Mouse (Mus musculus): ENCODE results near the gene Serpinb6a. TPM values are rescaled to one million over a fixed set of nuclear protein-coding genes. Genes with fewer than 3 reads are reported as not detected.

The Serpinb6a gene
- polyA plus RNA-seq, 1 experiment from 2014 or later, result 150 TPM

GRCm38 (mm10) chr13:33934743-33935142, 67.9 kb downstream of the Serpinb6a start:
- Histone ChIP-seq H3K27me3 (replicated peaks; ENCODE audit: control insufficient read depth, insufficient read depth, low read length) (no peaks in the 10 kb centered on the region), H3K9ac (ENCODE audit: low read depth, low read length) (peak overlapping the region; percentile 94)

GRCm38 (mm10) chr13:33930912-33931311, 71.7 kb downstream of the Serpinb6a start:
- Histone ChIP-seq H3K27me3 (replicated peaks; ENCODE audit: control insufficient read depth, insufficient read depth, low read length) (no peaks in the 10 kb centered on the region), H3K9ac (ENCODE audit: low read depth, low read length) (no peak overlapping the region), H3K27ac (ENCODE audit: low read length) (no peak overlapping the region), H3K4me2 (ENCODE audit: low read depth, low read length) (no peak overlapping the region), H3K4me3 (ENCODE audit: low read length) (no peak overlapping the region), H3K9me3 (ENCODE audit: control insufficient read depth, low read length) (no peaks in the 10 kb centered on the region), H3K4me1 (ENCODE audit: control insufficient read depth, insufficient read depth, low read length) (peaks cover 12% of the 10 kb centered on the region), H3K36me3 (ENCODE audit: control insufficient read depth, insufficient read depth, low read length) (peaks cover 7% of the 10 kb centered on the region)
- WGBS, result 77% methylated on average over 3 of the region's 3 CpGs
- ATAC-seq, result no peak

More at GRCm38 (mm10) chr13:33934743-33935142, 67.9 kb downstream of the Serpinb6a start:
- WGBS, result 45% methylated on average over 6 of the region's 6 CpGs
- Histone ChIP-seq H3K36me3 (ENCODE audit: control insufficient read depth, insufficient read depth, low read length) (peaks cover 5% of the 10 kb centered on the region), H3K4me1 (ENCODE audit: control insufficient read depth, insufficient read depth, low read length) (peaks cover 21% of the 10 kb centered on the region), H3K4me3 (ENCODE audit: low read length) (peak overlapping the region; percentile 86), H3K4me2 (ENCODE audit: low read depth, low read length) (peak overlapping the region; percentile 69), H3K9me3 (ENCODE audit: control insufficient read depth, low read length) (no peaks in the 10 kb centered on the region), H3K27ac (ENCODE audit: low read length) (peak overlapping the region; percentile 91)
- peak; percentile 72 for ATAC-seq

GRCm38 (mm10) chr13:33930281-33930680, 72.3 kb downstream of the Serpinb6a start:
- WGBS, result 77% methylated on average over 2 of the region's 2 CpGs
- no peak overlapping the region for H3K27ac ChIP-seq (ENCODE audit: low read length)

GRCm38 (mm10) chr13:33921699-33922098, 80.9 kb downstream of the Serpinb6a start:
- H3K27me3 ChIP-seq (replicated peaks; ENCODE audit: control insufficient read depth, insufficient read depth, low read length), result no peaks in the 10 kb centered on the region
- WGBS, result 69% methylated on average over 5 of the region's 5 CpGs
- H3K9ac ChIP-seq (ENCODE audit: low read depth, low read length), result no peak overlapping the region
- no peak overlapping the region for H3K4me3 ChIP-seq (ENCODE audit: low read length)
- no peak overlapping the region for H3K4me2 ChIP-seq (ENCODE audit: low read depth, low read length)
- peak; percentile 83 for ATAC-seq
- H3K4me1 ChIP-seq (ENCODE audit: control insufficient read depth, insufficient read depth, low read length), result no peaks in the 10 kb centered on the region
- H3K9me3 ChIP-seq (ENCODE audit: control insufficient read depth, low read length), result no peaks in the 10 kb centered on the region
- peak overlapping the region; percentile 41 for H3K27ac ChIP-seq (ENCODE audit: low read length)
- peaks cover 13% of the 10 kb centered on the region for H3K36me3 ChIP-seq (ENCODE audit: control insufficient read depth, insufficient read depth, low read length)

More at GRCm38 (mm10) chr13:33930281-33930680, 72.3 kb downstream of the Serpinb6a start:
- Histone ChIP-seq H3K4me2 (ENCODE audit: low read depth, low read length) (no peak overlapping the region), H3K9me3 (ENCODE audit: control insufficient read depth, low read length) (no peaks in the 10 kb centered on the region), H3K9ac (ENCODE audit: low read depth, low read length) (no peak overlapping the region), H3K4me1 (ENCODE audit: control insufficient read depth, insufficient read depth, low read length) (peaks cover 12% of the 10 kb centered on the region), H3K36me3 (ENCODE audit: control insufficient read depth, insufficient read depth, low read length) (peaks cover 9% of the 10 kb centered on the region), H3K27me3 (replicated peaks; ENCODE audit: control insufficient read depth, insufficient read depth, low read length) (no peaks in the 10 kb centered on the region), H3K4me3 (ENCODE audit: low read length) (no peak overlapping the region)
- ATAC-seq, result no peak

GRCm38 (mm10) chr13:33921041-33921440, 81.6 kb downstream of the Serpinb6a start:
- WGBS, result 89% methylated on average over 6 of the region's 6 CpGs
- no peak overlapping the region for H3K27ac ChIP-seq (ENCODE audit: low read length)
- no peak overlapping the region for H3K4me3 ChIP-seq (ENCODE audit: low read length)
- no peaks in the 10 kb centered on the region for H3K9me3 ChIP-seq (ENCODE audit: control insufficient read depth, low read length)
- H3K4me1 ChIP-seq (ENCODE audit: control insufficient read depth, insufficient read depth, low read length), result no peaks in the 10 kb centered on the region
- no peak for ATAC-seq
- peaks cover 11% of the 10 kb centered on the region for H3K36me3 ChIP-seq (ENCODE audit: control insufficient read depth, insufficient read depth, low read length)
- H3K27me3 ChIP-seq (replicated peaks; ENCODE audit: control insufficient read depth, insufficient read depth, low read length), result no peaks in the 10 kb centered on the region
- no peak overlapping the region for H3K4me2 ChIP-seq (ENCODE audit: low read depth, low read length)
- no peak overlapping the region for H3K9ac ChIP-seq (ENCODE audit: low read depth, low read length)

GRCm38 (mm10) chr13:33906821-33907220, 95.8 kb downstream of the Serpinb6a start:
- no peaks in the 10 kb centered on the region for H3K9me3 ChIP-seq (ENCODE audit: control insufficient read depth, low read length)
- WGBS, result 69% methylated on average over 3 of the region's 3 CpGs
- no peak overlapping the region for H3K9ac ChIP-seq (ENCODE audit: low read depth, low read length)
- no peaks in the 10 kb centered on the region for H3K36me3 ChIP-seq (ENCODE audit: control insufficient read depth, insufficient read depth, low read length)
- H3K4me2 ChIP-seq (ENCODE audit: low read depth, low read length), result no peak overlapping the region
- no peak overlapping the region for H3K27ac ChIP-seq (ENCODE audit: low read length)
- H3K4me1 ChIP-seq (ENCODE audit: control insufficient read depth, insufficient read depth, low read length), result no peaks in the 10 kb centered on the region
- ATAC-seq, result no peak
- no peaks in the 10 kb centered on the region for H3K27me3 ChIP-seq (replicated peaks; ENCODE audit: control insufficient read depth, insufficient read depth, low read length)
- H3K4me3 ChIP-seq (ENCODE audit: low read length), result no peak overlapping the region

GRCm38 (mm10) chr13:33905176-33905954, 97.2 kb downstream of the Serpinb6a start, which contains the start of gene Serpinb6c:
TSS of gene Serpinb6c (minus strand) at chr13:33905708.
- Histone ChIP-seq H3K27me3 (replicated peaks; ENCODE audit: control insufficient read depth, insufficient read depth, low read length) (no peaks in the 10 kb centered on the region), H3K9me3 (ENCODE audit: control insufficient read depth, low read length) (no peaks in the 10 kb centered on the region), H3K36me3 (ENCODE audit: control insufficient read depth, insufficient read depth, low read length) (no peaks in the 10 kb centered on the region), H3K27ac (ENCODE audit: low read length) (no peak within 1 kb of the TSS), H3K4me2 (ENCODE audit: low read depth, low read length) (no peak within 1 kb of the TSS), H3K9ac (ENCODE audit: low read depth, low read length) (no peak within 1 kb of the TSS), H3K4me1 (ENCODE audit: control insufficient read depth, insufficient read depth, low read length) (no peaks in the 10 kb centered on the region), H3K4me3 (ENCODE audit: low read length) (no peak within 1 kb of the TSS)
- no peak for ATAC-seq
- WGBS, result 71% methylated on average over 18 of the region's 18 CpGs

- Histone ChIP-seq H3K4me3 (ENCODE audit: low read length) (no peak overlapping the region), H3K4me2 (ENCODE audit: low read depth, low read length) (no peak overlapping the region), H3K27ac (ENCODE audit: low read length) (no peak overlapping the region), H3K36me3 (ENCODE audit: control insufficient read depth, insufficient read depth, low read length) (no peaks in the 10 kb centered on the region), H3K27me3 (replicated peaks; ENCODE audit: control insufficient read depth, insufficient read depth, low read length) (no peaks in the 10 kb centered on the region), H3K4me1 (ENCODE audit: control insufficient read depth, insufficient read depth, low read length) (no peaks in the 10 kb centered on the region), H3K9me3 (ENCODE audit: control insufficient read depth, low read length) (no peaks in the 10 kb centered on the region), H3K9ac (ENCODE audit: low read depth, low read length) (no peak overlapping the region)
- peak; percentile 81 for ATAC-seq
- WGBS, result 67% methylated on average over 2 of the region's 2 CpGs
Measured at GRCm38 (mm10) chr13:33903290-33903689, 99.3 kb downstream of the Serpinb6a start.

- ATAC-seq, result no peak
- H3K4me3 ChIP-seq (ENCODE audit: low read length), result no peak overlapping the region
- H3K27ac ChIP-seq (ENCODE audit: low read length), result no peak overlapping the region
- H3K36me3 ChIP-seq (ENCODE audit: control insufficient read depth, insufficient read depth, low read length), result no peaks in the 10 kb centered on the region
- 42% methylated on average over 2 of the region's 2 CpGs for WGBS
- no peak overlapping the region for H3K4me2 ChIP-seq (ENCODE audit: low read depth, low read length)
- no peaks in the 10 kb centered on the region for H3K27me3 ChIP-seq (replicated peaks; ENCODE audit: control insufficient read depth, insufficient read depth, low read length)
- H3K9ac ChIP-seq (ENCODE audit: low read depth, low read length), result no peak overlapping the region
- no peaks in the 10 kb centered on the region for H3K4me1 ChIP-seq (ENCODE audit: control insufficient read depth, insufficient read depth, low read length)
- no peaks in the 10 kb centered on the region for H3K9me3 ChIP-seq (ENCODE audit: control insufficient read depth, low read length)
Measured at GRCm38 (mm10) chr13:33894207-33894606, 108.4 kb downstream of the Serpinb6a start.

Measured in intestine, embryonic 16.5 days (tissue).